Mouse (Mus musculus): Measurements from ENCODE around the gene Zscan4b. TPM values are rescaled to one million over a fixed set of nuclear protein-coding genes. Genes with fewer than 3 reads are reported as not detected.
"Not testable (repeated sequence)": the region's sequence is repeated elsewhere in the genome, so short reads cannot be mapped to it uniquely, and the experiment has no call there.

Zscan4b gene
- total RNA-seq (2017) = not detected in 2 replicates

DNA sequence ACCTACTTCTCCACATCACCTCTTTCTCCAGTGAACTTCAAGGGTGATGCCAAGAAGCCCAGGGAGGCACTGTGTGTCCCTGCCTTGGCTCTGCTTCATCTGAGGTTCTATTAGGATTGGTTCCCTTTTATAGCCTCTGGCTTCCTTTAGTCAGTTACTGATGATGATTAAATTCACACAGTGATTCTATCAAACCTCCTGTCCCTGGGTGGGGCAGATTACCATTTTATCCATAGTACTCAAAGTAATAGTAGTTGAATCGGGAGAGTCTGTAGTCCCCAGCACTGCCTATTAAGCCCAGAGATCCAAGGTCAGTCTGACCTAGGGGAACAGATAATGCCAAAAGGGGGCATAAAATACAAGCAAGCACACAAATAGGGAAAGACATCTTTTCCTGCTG lies at the start of gene Zscan4b:
Gene Zscan4b (minus strand): TSS at position 101 of the 400 bp plus-strand sequence.
- not testable (repeated sequence) for ATAC-seq (ENCODE audit: extremely low read depth, insufficient number of reproducible peaks, low FRiP score, poor library complexity, severe bottlenecking)

Other genes with a start within 250 kb of the Zscan4b start
- gene Nlrp4b, start 217.3 kb downstream of the Zscan4b start, total RNA-seq (2017) = 0.23 TPM in 1 of 2 replicates, not detected in the other
- gene Vmn1r71, start 150.7 kb downstream of the Zscan4b start, total RNA-seq (2017) = not detected in 2 replicates
- gene Zscan4c, start 100.7 kb upstream of the Zscan4b start, total RNA-seq (2017) = not detected in 2 replicates
- not detected in 2 replicates for gene Zscan4-ps1, start 164.6 kb upstream of the Zscan4b start, total RNA-seq (2017)

Data from neutrophil, adult 5-6 weeks (primary cell).